Mouse (Mus musculus) left cerebral cortex, adult 8-10 months (tissue): ENCODE results near the gene Btg2. TPM values are rescaled to one million over a fixed set of nuclear protein-coding genes. Genes with fewer than 3 reads are reported as not detected.

ENCODE experiments used
- total RNA-seq, 4 experiments: library from RNA; stranded (reverse); gene quantifications; 2 replicates each; pipeline ENCODE4 v1.2.4; 2022

The Btg2 gene
- total RNA-seq, 4 experiments from 2014 or later = 11.3 to 21.4 (median 12.1) TPM

Other genes with a start within 250 kb of the Btg2 start
- gene Optc, start 171.1 kb downstream of the Btg2 start, total RNA-seq = 1 to 10 TPM in 2 of 4 experiments, under 1 TPM in 1, not detected in 1; 0.93 to 1.7 (median 1.4) TPM
- gene Prelp, start 157.7 kb downstream of the Btg2 start, total RNA-seq = 10 to 100 TPM in 2 of 4 experiments, 1 to 10 TPM in 2; 9.9 to 13.9 (median 11.0) TPM
- 10 to 100 TPM; 15.9 to 22.2 (median 20.9) TPM for gene Fmod, start 41.9 kb downstream of the Btg2 start, total RNA-seq
- gene Chit1, start 32.1 kb upstream of the Btg2 start, total RNA-seq = under 1 TPM in 1 of 4 experiments, not detected in 3; 0.19 TPM
- 10 to 100 TPM; 15.8 to 28.9 (median 21.5) TPM for gene Chil1, start 103.1 kb upstream of the Btg2 start, total RNA-seq
- gene Mybph, start 114.3 kb upstream of the Btg2 start, total RNA-seq = under 1 TPM in 3 of 4 experiments, not detected in 1; 0.18 to 0.28 (median 0.20) TPM
- 100 to 1,000 TPM; 153 to 168 (median 165) TPM for gene Adora1, start 156.3 kb upstream of the Btg2 start, total RNA-seq
- not detected for gene Myog, start 210.9 kb upstream of the Btg2 start, total RNA-seq